Mouse (Mus musculus): Measurements from ENCODE around the gene Hist1h4h. TPM values are rescaled to one million over a fixed set of nuclear protein-coding genes. Genes with fewer than 3 reads are reported as not detected.
A peak's percentile ranks its signal among the peaks of the same experiment; 100 is the strongest.
"Not testable (repeated sequence)": the region's sequence is repeated elsewhere in the genome, so short reads cannot be mapped to it uniquely, and the experiment has no call there.

Hist1h4h gene
- polyA plus RNA-seq, 1 experiment from 2014 or later: 3.4 TPM

DNA sequence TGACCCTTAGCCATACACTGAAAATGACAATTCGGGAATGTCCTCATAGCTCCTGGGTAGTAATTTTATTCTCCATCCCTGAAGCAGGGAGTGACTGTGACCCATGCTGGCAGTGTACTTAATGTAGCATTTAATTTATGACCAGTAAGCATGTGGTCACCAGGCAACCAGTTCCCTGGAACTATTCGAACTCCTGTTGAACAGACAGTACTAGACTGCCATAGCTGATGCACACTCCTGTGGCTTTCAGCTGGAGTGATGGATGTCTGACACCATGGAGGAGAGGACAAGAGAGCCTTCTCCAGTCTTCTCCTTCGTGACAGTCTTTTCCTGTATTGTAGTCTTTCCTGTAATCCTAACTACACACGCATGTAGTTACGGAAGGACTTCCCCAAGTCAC lies 1.8 kb upstream of the Hist1h4h start:
- Histone ChIP-seq H3K4me3 (ENCODE audit: low read depth, low read length) (no peak overlapping the region), H3K4me2 (ENCODE audit: low read depth) (peak overlapping the region; percentile 73), H3K36me3 (ENCODE audit: control insufficient read depth, insufficient read depth, low read length) (no peaks in the 10 kb centered on the region), H3K27me3 (ENCODE audit: control insufficient read depth, insufficient read depth, low read length) (no peaks in the 10 kb centered on the region), H3K27ac (ENCODE audit: low read depth, low read length) (no peak overlapping the region), H3K4me1 (ENCODE audit: control insufficient read depth, insufficient read depth, low read length) (peaks cover 7% of the 10 kb centered on the region), H3K9me3 (ENCODE audit: control insufficient read depth, low read length) (no peaks in the 10 kb centered on the region), H3K9ac (ENCODE audit: low read length) (peak overlapping the region; percentile 26)
- WGBS: 56% methylated on average over 5 of the region's 5 CpGs
- DNase-seq (ENCODE audit: low spot score) (no peak), ATAC-seq (ENCODE audit: insufficient read depth, low FRiP score, low TSS enrichment) (no peak)

DNA sequence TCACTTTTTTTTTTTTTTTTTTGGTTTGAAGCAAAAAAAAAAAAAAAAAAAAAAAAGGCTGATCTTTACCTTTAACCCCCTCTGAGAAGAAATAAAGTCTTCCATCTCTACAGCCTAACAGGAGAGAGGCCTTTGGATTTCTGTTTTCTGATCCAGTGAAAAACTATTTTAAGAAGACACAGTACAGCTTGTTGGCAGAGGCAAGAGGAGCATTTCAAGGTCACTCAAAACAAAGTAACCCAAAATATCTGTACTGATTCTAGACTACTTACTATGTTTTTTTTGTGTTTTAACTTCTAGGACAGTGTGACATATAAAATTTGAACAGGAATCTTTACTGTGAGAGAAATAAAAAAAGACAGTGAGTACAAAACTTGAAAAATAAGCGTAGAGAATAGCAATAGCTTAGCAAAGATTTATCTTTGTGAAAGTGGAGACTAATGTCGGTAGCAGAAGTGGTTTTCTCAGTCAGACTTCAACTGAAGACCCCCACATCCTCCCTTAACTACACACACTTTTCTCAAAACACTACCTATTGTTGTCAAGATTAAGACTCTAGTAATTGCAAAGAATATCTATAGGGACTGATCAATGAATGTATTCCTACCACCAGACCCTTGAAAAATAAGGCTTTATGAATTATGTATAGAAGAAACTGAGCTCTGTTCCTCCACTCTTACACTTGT lies 1.2 kb upstream of the Hist1h4h start:
- H3K4me2 ChIP-seq (ENCODE audit: low read depth): peak overlapping the region; percentile 73
- ATAC-seq (ENCODE audit: insufficient read depth, low FRiP score, low TSS enrichment) (no peak), DNase-seq (ENCODE audit: low spot score) (no peak)
- peak overlapping the region; percentile 78 for H3K9ac ChIP-seq (ENCODE audit: low read length)
- H3K27me3 ChIP-seq (ENCODE audit: control insufficient read depth, insufficient read depth, low read length): no peaks in the 10 kb centered on the region
- H3K4me3 ChIP-seq (ENCODE audit: low read depth, low read length): peak overlapping the region; percentile 41
- no peaks in the 10 kb centered on the region for H3K36me3 ChIP-seq (ENCODE audit: control insufficient read depth, insufficient read depth, low read length)
- no peaks in the 10 kb centered on the region for H3K9me3 ChIP-seq (ENCODE audit: control insufficient read depth, low read length)
- H3K4me1 ChIP-seq (ENCODE audit: control insufficient read depth, insufficient read depth, low read length): peaks cover 9% of the 10 kb centered on the region
- 28% methylated on average over 2 of the region's 2 CpGs for WGBS
- peak overlapping the region; percentile 92 for H3K27ac ChIP-seq (ENCODE audit: low read depth, low read length)

DNA sequence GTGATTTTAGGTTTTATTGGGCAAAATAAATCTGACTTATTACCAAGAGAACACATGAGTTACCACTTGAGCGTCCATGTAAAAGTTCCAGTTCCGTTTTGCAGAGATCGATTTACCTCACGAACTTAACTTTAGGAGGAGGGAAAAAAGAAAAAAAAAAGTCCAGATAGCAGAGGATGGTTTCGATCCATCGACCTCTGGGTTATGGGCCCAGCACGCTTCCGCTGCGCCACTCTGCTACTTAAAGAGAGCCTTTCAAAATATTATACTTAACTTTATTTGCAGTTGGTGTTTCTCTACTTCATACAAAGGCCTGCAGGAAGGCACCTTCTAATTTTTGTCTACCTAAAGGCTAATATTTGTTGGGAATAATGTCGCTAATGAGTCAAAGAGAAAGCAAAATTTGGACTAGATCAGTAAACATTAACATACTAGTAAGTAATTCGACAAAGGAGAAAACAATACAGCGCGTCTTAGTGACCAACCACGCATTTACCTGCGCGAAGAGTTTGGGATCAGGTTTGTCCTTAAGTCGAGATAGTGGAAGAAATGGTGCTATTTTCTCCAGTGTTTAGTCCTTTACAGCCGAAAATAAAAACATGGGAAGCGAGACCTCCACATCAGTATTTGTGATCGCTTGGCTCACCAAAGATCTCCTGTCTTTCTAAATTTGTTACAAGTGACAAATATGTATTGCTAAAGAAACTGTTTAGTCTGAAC lies 509 bp upstream of the Hist1h4h start:
- peak overlapping the region; percentile 92 for H3K27ac ChIP-seq (ENCODE audit: low read depth, low read length)
- no peaks in the 10 kb centered on the region for H3K27me3 ChIP-seq (ENCODE audit: control insufficient read depth, insufficient read depth, low read length)
- H3K36me3 ChIP-seq (ENCODE audit: control insufficient read depth, insufficient read depth, low read length): no peaks in the 10 kb centered on the region
- no peak for ATAC-seq (ENCODE audit: insufficient read depth, low FRiP score, low TSS enrichment)
- peaks cover 12% of the 10 kb centered on the region for H3K4me1 ChIP-seq (ENCODE audit: control insufficient read depth, insufficient read depth, low read length)
- peak; percentile 74 for DNase-seq (ENCODE audit: low spot score)
- H3K9ac ChIP-seq (ENCODE audit: low read length): peak overlapping the region; percentile 78
- peak overlapping the region; percentile 41 for H3K4me3 ChIP-seq (ENCODE audit: low read depth, low read length)
- no peaks in the 10 kb centered on the region for H3K9me3 ChIP-seq (ENCODE audit: control insufficient read depth, low read length)
- H3K4me2 ChIP-seq (ENCODE audit: low read depth): peak overlapping the region; percentile 73
- WGBS: under 1% methylated on average over 20 of the region's 20 CpGs

DNA sequence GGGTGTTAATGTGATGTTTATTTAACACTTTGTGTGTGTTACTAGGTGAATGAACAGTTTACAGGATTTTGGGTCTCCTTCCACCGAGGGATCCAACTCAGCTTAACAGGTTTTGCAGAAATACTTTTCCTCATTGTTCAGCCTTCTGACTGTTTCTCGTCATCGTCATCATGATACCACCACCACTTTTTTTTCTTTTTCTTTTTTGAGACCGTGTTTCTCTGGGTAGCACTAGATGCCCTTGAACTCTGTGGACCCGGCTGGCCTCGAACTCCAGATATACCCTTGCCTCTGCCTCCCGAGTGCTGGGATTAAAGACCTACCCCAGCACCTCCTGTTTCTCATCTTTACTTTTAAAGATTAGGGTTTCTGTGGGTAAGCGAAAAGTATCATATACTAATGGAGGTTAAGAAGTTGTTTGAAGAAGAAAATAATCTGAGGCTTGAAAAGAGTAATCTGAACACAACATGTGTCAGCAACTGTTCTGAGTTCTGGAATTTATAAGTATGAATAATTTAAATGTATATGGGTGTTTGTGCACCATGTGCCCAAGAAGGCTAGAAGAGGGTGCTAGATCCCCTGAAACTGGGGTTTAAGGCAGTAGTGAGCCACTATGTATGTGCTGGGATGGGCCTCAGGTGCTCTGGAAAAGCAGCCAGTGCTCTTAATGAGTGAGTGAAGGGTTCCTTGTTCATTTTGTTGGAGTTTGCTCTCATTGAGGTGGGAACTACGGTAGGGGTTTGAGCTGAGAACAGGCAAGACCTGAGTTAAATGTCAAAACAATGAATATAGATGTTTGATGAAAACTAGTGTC lies 1.6 kb downstream of the Hist1h4h start:
- peak overlapping the region; percentile 92 for H3K27ac ChIP-seq (ENCODE audit: low read depth, low read length)
- H3K9ac ChIP-seq (ENCODE audit: low read length): peak overlapping the region; percentile 78
- DNase-seq (ENCODE audit: low spot score) (peak; percentile 37), ATAC-seq (ENCODE audit: insufficient read depth, low FRiP score, low TSS enrichment) (no peak)
- WGBS: 25% methylated on average over 9 of the region's 9 CpGs
- H3K4me2 ChIP-seq (ENCODE audit: low read depth): peak overlapping the region; percentile 73
- H3K9me3 ChIP-seq (ENCODE audit: control insufficient read depth, low read length): no peaks in the 10 kb centered on the region
- H3K4me1 ChIP-seq (ENCODE audit: control insufficient read depth, insufficient read depth, low read length): peaks cover 16% of the 10 kb centered on the region
- no peaks in the 10 kb centered on the region for H3K36me3 ChIP-seq (ENCODE audit: control insufficient read depth, insufficient read depth, low read length)
- peak overlapping the region; percentile 42 for H3K4me3 ChIP-seq (ENCODE audit: low read depth, low read length)
- no peaks in the 10 kb centered on the region for H3K27me3 ChIP-seq (ENCODE audit: control insufficient read depth, insufficient read depth, low read length)

DNA sequence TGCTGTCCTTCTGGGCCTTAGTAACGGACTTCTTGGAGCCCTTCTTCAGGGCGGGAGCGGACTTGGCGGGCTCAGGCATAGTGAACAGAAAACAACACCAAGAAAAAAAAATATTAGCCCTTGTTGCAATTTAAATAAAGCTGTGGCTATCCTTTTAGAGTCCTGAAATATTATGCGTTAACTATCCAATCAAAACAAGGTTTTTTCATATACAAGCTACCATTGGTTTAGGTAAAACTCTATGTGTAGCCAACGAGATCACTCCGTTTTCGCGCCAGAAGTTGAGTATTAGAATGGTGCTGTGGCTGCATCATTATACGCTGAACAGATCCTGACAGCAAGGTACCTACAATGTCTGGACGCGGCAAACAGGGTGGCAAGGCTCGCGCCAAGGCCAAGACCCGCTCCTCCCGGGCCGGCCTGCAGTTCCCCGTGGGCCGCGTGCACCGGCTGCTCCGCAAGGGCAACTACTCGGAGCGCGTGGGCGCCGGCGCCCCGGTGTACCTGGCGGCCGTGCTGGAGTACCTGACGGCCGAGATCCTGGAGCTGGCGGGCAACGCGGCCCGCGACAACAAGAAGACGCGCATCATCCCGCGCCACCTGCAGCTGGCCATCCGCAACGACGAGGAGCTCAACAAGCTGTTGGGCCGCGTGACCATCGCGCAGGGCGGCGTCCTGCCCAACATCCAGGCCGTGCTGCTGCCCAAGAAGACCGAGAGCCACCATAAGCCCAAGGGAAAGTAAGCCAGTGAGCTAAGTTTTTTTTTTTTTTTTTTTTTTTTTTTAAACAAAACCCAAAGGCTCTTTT lies 2.9 kb downstream of the Hist1h4h start, which contains the start of gene Hist1h2af:
TSS of gene Hist1h2af (plus strand) at position 347 of the 808 bp plus-strand sequence.
- peak within 1 kb of the TSS; percentile 42 for H3K4me3 ChIP-seq (ENCODE audit: low read depth, low read length)
- peaks cover 16% of the 10 kb centered on the region for H3K4me1 ChIP-seq (ENCODE audit: control insufficient read depth, insufficient read depth, low read length)
- ATAC-seq (ENCODE audit: insufficient read depth, low FRiP score, low TSS enrichment) (peak; percentile 33), DNase-seq (ENCODE audit: low spot score) (peak; percentile 82)
- H3K27me3 ChIP-seq (ENCODE audit: control insufficient read depth, insufficient read depth, low read length); H3K36me3 ChIP-seq (ENCODE audit: control insufficient read depth, insufficient read depth, low read length); H3K9me3 ChIP-seq (ENCODE audit: control insufficient read depth, low read length): not testable (repeated sequence)
- under 1% methylated on average over 17 of the region's 53 CpGs for whole genome bisulfite sequencing
- peak within 1 kb of the TSS; percentile 92 for H3K27ac ChIP-seq (ENCODE audit: low read depth, low read length)
- peak within 1 kb of the TSS; percentile 73 for H3K4me2 ChIP-seq (ENCODE audit: low read depth)
- H3K9ac ChIP-seq (ENCODE audit: low read length): peak within 1 kb of the TSS; percentile 78

DNA sequence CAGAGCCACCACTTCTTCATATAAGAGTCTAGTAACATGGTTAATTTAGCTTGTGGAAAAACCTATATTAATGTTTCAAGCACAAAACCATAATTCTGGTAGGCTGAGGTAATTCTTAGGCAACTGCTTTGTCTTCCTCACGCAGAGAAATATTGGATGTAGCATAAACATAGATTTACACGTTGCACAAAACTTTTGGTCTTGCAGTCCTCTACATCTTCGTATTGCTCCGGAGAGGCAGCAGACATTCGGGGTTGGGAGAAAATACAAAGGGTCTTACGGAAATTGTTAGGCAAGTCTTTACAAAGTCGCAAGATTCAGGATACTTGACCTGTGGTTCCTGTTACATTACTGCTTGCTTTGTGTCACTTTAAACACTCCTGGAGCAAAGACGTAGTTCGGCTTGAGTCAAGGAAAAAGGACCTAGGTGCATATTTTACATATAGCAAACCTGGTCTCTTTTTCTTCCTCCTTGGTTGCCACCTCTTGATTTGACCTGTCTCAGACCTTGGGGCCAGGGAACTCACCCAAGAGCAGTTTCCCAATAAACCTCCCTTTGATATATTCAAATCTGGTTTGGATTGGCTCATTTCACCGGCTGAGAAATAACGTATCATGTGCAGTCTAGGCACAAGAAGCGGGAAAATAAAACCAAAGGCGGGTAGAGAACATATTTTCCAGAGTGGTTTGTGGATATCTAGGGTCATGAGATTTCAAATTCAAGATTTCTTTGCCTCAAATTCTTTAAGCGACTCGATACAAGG lies 3.7 kb downstream of the Hist1h4h start:
- no peak for DNase-seq (ENCODE audit: low spot score)
- no peaks in the 10 kb centered on the region for H3K36me3 ChIP-seq (ENCODE audit: control insufficient read depth, insufficient read depth, low read length)
- no peaks in the 10 kb centered on the region for H3K27me3 ChIP-seq (ENCODE audit: control insufficient read depth, insufficient read depth, low read length)
- peak overlapping the region; percentile 42 for H3K4me3 ChIP-seq (ENCODE audit: low read depth, low read length)
- H3K9me3 ChIP-seq (ENCODE audit: control insufficient read depth, low read length): no peaks in the 10 kb centered on the region
- 1% methylated on average over 15 of the region's 15 CpGs for WGBS
- H3K27ac ChIP-seq (ENCODE audit: low read depth, low read length): peak overlapping the region; percentile 92
- peak overlapping the region; percentile 78 for H3K9ac ChIP-seq (ENCODE audit: low read length)
- peaks cover 13% of the 10 kb centered on the region; the same call in 1 of the 2 replicates for H3K4me1 ChIP-seq (ENCODE audit: control insufficient read depth, insufficient read depth, low read length)
- H3K4me2 ChIP-seq (ENCODE audit: low read depth): peak overlapping the region; percentile 73
- peak; percentile 1; the same call in 1 of the 2 replicates for ATAC-seq (ENCODE audit: insufficient read depth, low FRiP score, low TSS enrichment)

DNA sequence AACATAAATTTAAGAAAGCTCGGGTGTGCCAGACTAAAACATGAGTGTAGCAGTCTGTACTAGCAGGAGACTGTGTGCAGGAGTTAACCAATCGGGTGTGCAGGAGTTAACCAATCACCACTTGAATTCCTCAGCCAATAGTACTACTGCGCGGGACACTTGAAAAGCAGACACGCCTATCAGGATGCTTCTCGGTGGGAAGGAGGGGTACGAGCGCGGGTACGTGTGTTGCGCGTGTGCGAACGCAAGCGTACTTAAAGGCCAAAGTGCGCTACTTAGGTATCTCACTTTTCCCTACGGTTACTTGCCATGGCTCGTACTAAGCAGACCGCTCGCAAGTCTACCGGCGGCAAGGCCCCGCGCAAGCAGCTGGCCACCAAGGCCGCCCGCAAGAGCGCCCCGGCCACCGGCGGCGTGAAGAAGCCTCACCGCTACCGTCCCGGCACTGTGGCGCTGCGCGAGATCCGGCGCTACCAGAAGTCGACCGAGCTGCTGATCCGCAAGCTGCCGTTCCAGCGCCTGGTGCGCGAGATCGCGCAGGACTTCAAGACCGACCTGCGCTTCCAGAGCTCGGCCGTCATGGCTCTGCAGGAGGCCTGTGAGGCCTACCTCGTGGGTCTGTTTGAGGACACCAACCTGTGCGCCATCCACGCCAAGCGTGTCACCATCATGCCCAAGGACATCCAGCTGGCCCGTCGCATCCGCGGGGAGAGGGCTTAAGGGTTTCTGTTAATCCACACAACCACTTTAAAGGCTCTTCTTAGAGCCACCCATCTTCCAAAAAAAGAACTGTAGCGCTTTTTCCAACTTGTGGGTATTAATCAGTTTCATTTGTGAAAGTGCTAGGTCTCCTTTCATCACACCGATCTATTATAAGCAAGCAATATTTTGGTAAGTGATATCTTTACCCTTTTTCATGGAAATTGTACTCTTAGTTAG lies 4.6 kb downstream of the Hist1h4h start, which contains the start of gene Hist1h3g:
TSS of gene Hist1h3g (plus strand) at position 286 of the 939 bp plus-strand sequence.
- not testable (repeated sequence) for H3K9me3 ChIP-seq (ENCODE audit: control insufficient read depth, low read length); H3K36me3 ChIP-seq (ENCODE audit: control insufficient read depth, insufficient read depth, low read length); H3K27me3 ChIP-seq (ENCODE audit: control insufficient read depth, insufficient read depth, low read length)
- Histone ChIP-seq H3K27ac (ENCODE audit: low read depth, low read length) (peak within 1 kb of the TSS; percentile 92), H3K9ac (ENCODE audit: low read length) (peak within 1 kb of the TSS; percentile 78), H3K4me1 (ENCODE audit: control insufficient read depth, insufficient read depth, low read length) (peaks cover 13% of the 10 kb centered on the region; the same call in 1 of the 2 replicates), H3K4me3 (ENCODE audit: low read depth, low read length) (peak within 1 kb of the TSS; percentile 42), H3K4me2 (ENCODE audit: low read depth) (peak within 1 kb of the TSS; percentile 73)
- WGBS: under 1% methylated on average over 46 of the region's 62 CpGs
- peak; percentile 90 for DNase-seq (ENCODE audit: low spot score)
- peak; percentile 90 for ATAC-seq (ENCODE audit: insufficient read depth, low FRiP score, low TSS enrichment)

All from neural tube, embryonic 11.5 days (tissue).